Mouse (Mus musculus) forebrain, embryonic 12.5 days (tissue): ENCODE results near the gene Polr2h. TPM values are rescaled to one million over a fixed set of nuclear protein-coding genes. Genes with fewer than 3 reads are reported as not detected.

ENCODE experiments used
- ATAC-seq: fragments of 200-750 bp; cut with Nextera tagmentation; 2 replicates; pipeline ENCODE4 v1.8.0; 2017; ENCODE audit warnings: moderate TSS enrichment; ENCODE audit not compliant: low FRiP score
- H3K27ac ChIP-seq: fragments of 300-500 bp; sonication (generic); 2 replicates; pipeline ENCODE4 v1.5.1; 2016; ENCODE audit warnings: mild to moderate bottlenecking
- H3K27me3 ChIP-seq: fragments of 300-500 bp; sonication (generic); 2 replicates; pipeline ENCODE4 v1.6.1; 2016; ENCODE audit warnings: mild to moderate bottlenecking
- H3K36me3 ChIP-seq: fragments of 300-500 bp; sonication (generic); replicated peaks from 2 replicates; pipeline ENCODE4 v1.6.1; 2016; ENCODE audit warnings: mild to moderate bottlenecking
- H3K4me1 ChIP-seq: fragments of 300-500 bp; sonication (generic); 2 replicates; pipeline ENCODE4 v1.6.1; 2016
- H3K4me2 ChIP-seq: fragments of 300-500 bp; sonication (generic); 2 replicates; pipeline ENCODE4 v1.6.1; 2016; ENCODE audit warnings: mild to moderate bottlenecking, moderate library complexity
- H3K4me3 ChIP-seq: fragments of 300-500 bp; sonication (generic); replicated peaks from 2 replicates; pipeline ENCODE4 v1.5.1; 2016; ENCODE audit warnings: mild to moderate bottlenecking
- H3K9ac ChIP-seq: fragments of 300-500 bp; sonication (generic); 2 replicates; pipeline ENCODE4 v1.6.1; 2016; ENCODE audit warnings: mild to moderate bottlenecking
- H3K9me3 ChIP-seq: fragments of 300-500 bp; sonication (generic); 2 replicates; pipeline ENCODE4 v1.6.1; 2016
- WGBS: fragments of 180-500 bp; shearing (Covaris S2); methylation state at CpG from one replicate; pipeline ENCODE4 v1.1.7; 2016; 5-methylcytosine and 5-hydroxymethylcytosine counted together
- polyA plus RNA-seq: library from polyadenylated mRNA; unstranded; fragments of >200 nt; fragmentation: Nextera tagmentation; extraction: Ambion mirVana; gene quantifications from 2 replicates; pipeline ENCODE4 v1.2.1, GENCODE M21; 2016

Gene Polr2h
- polyA plus RNA-seq, 1 experiment from 2014 or later, result 85.7 TPM

DNA sequence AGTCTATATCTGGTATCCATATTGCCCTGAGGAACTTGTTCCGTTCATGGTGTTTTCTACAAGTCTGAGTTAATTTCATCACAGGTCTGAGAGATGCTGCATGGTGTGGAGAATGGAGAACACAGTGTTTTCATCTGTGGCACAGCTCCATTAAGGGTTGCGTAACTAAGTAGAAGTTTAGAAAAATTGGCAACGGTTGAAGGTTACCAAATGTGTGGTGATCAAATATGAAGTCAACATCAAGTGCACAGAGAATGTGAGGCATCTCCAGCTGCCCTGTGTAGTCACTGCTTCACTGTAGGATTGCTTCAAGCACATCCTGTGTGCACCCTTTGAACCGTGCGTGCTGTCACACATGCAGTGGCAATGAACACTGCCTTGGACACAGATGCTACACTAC lies 38.6 kb downstream of the Polr2h start:
- H3K4me3 ChIP-seq, result no peak overlapping the region
- WGBS, result 93% methylated on average over 5 of the region's 5 CpGs
- no peak overlapping the region for H3K27ac ChIP-seq
- no peak overlapping the region for H3K4me2 ChIP-seq
- no peak overlapping the region for H3K9ac ChIP-seq
- H3K36me3 ChIP-seq, result no peaks in the 10 kb centered on the region
- no peaks in the 10 kb centered on the region for H3K9me3 ChIP-seq
- H3K27me3 ChIP-seq, result no peaks in the 10 kb centered on the region
- no peak for ATAC-seq
- no peaks in the 10 kb centered on the region for H3K4me1 ChIP-seq

DNA sequence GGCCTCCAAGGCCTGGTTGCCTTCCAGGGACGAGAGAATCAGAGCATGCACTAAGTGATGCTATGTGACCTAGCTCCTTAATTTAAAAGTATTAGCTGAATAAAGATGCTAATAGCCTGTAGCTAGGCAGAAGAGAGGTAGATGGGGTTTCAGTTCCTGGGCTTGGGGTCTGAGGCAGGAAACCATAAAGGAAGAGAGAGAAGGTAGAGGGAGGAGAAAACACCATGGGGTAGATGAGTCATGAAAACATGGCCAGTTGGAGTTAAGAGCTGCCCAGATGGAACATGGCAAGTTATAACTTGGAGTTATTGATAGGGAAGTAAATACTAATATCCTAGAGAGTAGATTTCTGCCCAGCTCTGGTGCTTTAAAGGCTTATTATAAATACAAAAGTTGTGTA lies 39.9 kb downstream of the Polr2h start:
- ATAC-seq, result no peak
- WGBS, result 74% methylated on average over 1 of the region's 1 CpGs
- no peak overlapping the region for H3K9ac ChIP-seq

DNA sequence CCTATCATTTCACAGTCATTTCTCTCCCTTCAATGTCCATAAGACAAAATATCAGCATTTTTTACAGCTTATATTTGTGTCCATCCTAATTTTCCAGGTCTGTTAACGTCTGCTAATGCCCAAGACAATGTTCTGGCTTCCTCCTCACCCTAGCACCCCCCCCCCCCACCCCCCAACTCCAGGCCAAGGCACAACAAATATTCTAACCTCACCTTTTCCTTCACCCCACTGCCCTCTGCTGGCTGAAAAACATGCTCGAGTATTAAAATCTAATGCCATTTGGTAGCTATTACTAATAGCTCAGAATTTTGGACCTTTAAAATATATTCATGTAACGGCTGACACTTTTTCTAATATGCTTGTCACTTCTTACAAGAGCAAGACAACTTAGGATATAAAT lies 44.2 kb downstream of the Polr2h start:
- no peak overlapping the region for H3K9ac ChIP-seq
- no peaks in the 10 kb centered on the region for H3K9me3 ChIP-seq
- no peak overlapping the region for H3K4me3 ChIP-seq
- H3K27ac ChIP-seq, result no peak overlapping the region
- no peaks in the 10 kb centered on the region for H3K36me3 ChIP-seq
- no peaks in the 10 kb centered on the region for H3K4me1 ChIP-seq
- no peak overlapping the region for H3K4me2 ChIP-seq
- 15% methylated on average over 3 of the region's 3 CpGs for WGBS
- ATAC-seq, result no peak
- H3K27me3 ChIP-seq, result no peaks in the 10 kb centered on the region

More for the DNA sequence above, 39.9 kb downstream of the Polr2h start:
- Histone ChIP-seq H3K4me3 (no peak overlapping the region), H3K4me1 (no peaks in the 10 kb centered on the region), H3K27ac (no peak overlapping the region), H3K27me3 (no peaks in the 10 kb centered on the region), H3K36me3 (no peaks in the 10 kb centered on the region), H3K9me3 (no peaks in the 10 kb centered on the region), H3K4me2 (no peak overlapping the region)

DNA sequence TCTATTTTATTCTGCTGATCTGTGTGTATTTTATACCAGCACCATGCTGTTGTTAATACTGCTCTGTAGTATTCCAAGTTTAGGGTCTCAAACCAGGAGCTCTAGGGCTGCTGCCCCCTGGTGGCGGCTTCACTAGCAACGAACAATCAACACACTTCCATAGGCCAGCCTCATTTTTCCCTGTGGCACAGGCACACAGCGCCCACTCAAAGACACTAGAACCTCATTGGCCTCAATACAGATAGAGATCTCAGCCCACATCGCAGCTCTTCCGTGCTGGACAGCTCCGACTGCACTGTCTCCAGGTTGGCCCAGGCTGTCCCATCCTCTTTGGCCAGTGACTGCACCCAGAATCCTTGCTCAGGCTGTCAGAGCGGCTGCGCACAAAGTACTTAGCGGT lies 47.8 kb downstream of the Polr2h start:
- no peak overlapping the region for H3K9ac ChIP-seq
- H3K36me3 ChIP-seq, result no peaks in the 10 kb centered on the region
- no peak overlapping the region for H3K27ac ChIP-seq
- no peaks in the 10 kb centered on the region for H3K27me3 ChIP-seq
- ATAC-seq, result no peak
- no peaks in the 10 kb centered on the region for H3K4me1 ChIP-seq
- no peaks in the 10 kb centered on the region for H3K9me3 ChIP-seq
- no peak overlapping the region for H3K4me2 ChIP-seq
- 50% methylated on average over 9 of the region's 9 CpGs for WGBS
- H3K4me3 ChIP-seq, result no peak overlapping the region

Other genes starting within 250 kb of the Polr2h start
- 120 and 125 TPM in 2 replicates for gene Eif2b5, start 218.8 kb upstream of the Polr2h start, polyA plus RNA-seq
- gene Dvl3, start 200.7 kb upstream of the Polr2h start, polyA plus RNA-seq, result 43.9 and 51.2 TPM in 2 replicates
- 834 and 882 TPM in 2 replicates for gene Ap2m1, start 182.2 kb upstream of the Polr2h start, polyA plus RNA-seq
- 60.9 and 74.3 TPM in 2 replicates for gene Abcf3, start 169.1 kb upstream of the Polr2h start, polyA plus RNA-seq
- gene Vwa5b2, start 128.2 kb upstream of the Polr2h start, polyA plus RNA-seq, result 2.0 and 2.8 TPM in 2 replicates
- 18.9 and 22.5 TPM in 2 replicates for gene Eef1akmt4, start 106.1 kb upstream of the Polr2h start, polyA plus RNA-seq
- gene Gm49333, start 106.1 kb upstream of the Polr2h start, polyA plus RNA-seq, result not detected in 2 replicates
- 40.1 and 41.5 TPM in 2 replicates for gene Alg3, start 105.9 kb upstream of the Polr2h start, polyA plus RNA-seq
- gene Camk2n2, start 96.4 kb upstream of the Polr2h start, polyA plus RNA-seq, result 7.4 and 7.9 TPM in 2 replicates
- gene Ece2, start 87.8 kb upstream of the Polr2h start, polyA plus RNA-seq, result 7.2 and 8.5 TPM in 2 replicates
- 445 and 466 TPM in 2 replicates for gene Psmd2, start 66.0 kb upstream of the Polr2h start, polyA plus RNA-seq
- 190 and 211 TPM in 2 replicates for gene Eif4g1, start 49.4 kb upstream of the Polr2h start, polyA plus RNA-seq
- 21.9 and 25.6 TPM in 2 replicates for gene Fam131a, start 24.4 kb upstream of the Polr2h start, polyA plus RNA-seq
- 18.8 and 23.5 TPM in 2 replicates for gene Clcn2, start 81 bp downstream of the Polr2h start, polyA plus RNA-seq
- gene Chrd, start 15.5 kb downstream of the Polr2h start, polyA plus RNA-seq, result 2.1 and 2.9 TPM in 2 replicates
- gene Thpo, start 16.8 kb downstream of the Polr2h start, polyA plus RNA-seq, result 0.36 and 0.79 TPM in 2 replicates